Mouse (Mus musculus) hindlimb bud, embryonic 11.5 days (tissue): ENCODE results near the gene Map4.
A peak's percentile ranks its signal among the peaks of the same experiment; 100 is the strongest.
"Not testable (repeated sequence)": the region's sequence is repeated elsewhere in the genome, so short reads cannot be mapped to it uniquely, and the experiment has no call there.

Source experiments
- DNase-seq: peaks from one replicate; pipeline ENCODE4 v3.0.0-alpha.2; 2012; ENCODE audit warnings: low read depth, low spot score; ENCODE audit errors: extremely low spot score

Map4 gene

GRCm38 (mm10) chr9:109917931-109918330, 13.3 kb upstream of the Map4 start:
- DNase-seq, result no peak

DNA sequence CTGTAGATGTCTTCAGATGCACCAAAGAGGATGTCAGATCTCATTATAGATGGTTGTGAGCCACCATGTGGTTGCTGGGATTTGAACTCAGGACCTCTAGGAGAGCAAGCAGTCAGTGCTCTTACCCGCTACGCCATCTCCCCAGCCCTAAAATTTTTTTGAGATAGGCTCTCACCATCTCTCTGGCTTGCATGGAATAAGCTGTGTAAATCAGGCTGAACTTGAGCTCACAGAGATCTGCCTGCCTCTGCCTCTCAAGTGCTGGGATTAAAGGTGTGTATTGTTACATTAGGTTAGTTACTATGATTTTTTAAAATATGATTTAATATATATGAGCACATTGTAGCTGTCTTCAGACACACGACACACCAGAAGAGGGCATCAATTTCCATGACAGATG, 2.1 kb upstream of the Map4 start:
- no peak for DNase-seq

DNA sequence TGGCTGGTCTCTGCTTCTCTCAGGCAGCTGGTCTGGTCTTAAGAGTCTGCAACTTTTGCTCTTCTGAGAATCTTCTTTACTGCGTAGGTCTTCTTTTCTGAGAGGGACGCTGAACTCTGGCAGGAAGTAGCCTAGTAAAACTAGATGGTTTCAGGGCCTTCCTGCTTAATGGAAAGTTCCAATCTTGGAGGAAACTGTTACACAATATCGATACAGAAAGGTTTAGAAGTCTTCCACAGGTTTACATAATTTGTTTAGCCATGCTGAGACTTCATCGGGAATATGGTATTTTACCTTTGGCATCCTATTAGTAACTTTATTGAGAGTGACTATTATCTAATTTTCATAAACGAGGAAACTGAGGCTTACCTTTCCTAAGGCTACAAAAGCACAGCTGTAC, 1.2 kb upstream of the Map4 start:
- DNase-seq, result no peak

GRCm38 (mm10) chr9:109930752-109931151, 508 bp upstream of the Map4 start:
- no peak for DNase-seq

DNA sequence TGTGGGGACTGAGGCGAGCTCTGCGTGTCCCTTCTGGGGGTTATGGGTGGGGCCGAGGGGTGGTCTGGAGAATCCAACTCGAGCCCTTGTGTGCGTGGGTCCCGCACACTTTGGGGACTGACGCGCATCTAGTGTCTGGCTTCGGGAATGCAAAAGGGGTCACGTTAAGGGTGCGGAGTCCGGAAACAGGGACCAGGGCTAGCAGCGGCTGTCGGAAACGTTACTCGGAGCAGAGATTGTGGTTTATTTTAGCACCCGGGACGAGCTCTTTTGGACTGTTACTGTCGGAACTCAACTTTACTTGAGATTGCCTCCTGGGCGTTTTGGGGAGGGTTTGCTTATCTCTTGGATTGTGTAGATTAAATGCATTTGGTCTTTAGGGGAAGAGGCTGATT, 1.1 kb downstream of the Map4 start:
- no peak for DNase-seq

DNA sequence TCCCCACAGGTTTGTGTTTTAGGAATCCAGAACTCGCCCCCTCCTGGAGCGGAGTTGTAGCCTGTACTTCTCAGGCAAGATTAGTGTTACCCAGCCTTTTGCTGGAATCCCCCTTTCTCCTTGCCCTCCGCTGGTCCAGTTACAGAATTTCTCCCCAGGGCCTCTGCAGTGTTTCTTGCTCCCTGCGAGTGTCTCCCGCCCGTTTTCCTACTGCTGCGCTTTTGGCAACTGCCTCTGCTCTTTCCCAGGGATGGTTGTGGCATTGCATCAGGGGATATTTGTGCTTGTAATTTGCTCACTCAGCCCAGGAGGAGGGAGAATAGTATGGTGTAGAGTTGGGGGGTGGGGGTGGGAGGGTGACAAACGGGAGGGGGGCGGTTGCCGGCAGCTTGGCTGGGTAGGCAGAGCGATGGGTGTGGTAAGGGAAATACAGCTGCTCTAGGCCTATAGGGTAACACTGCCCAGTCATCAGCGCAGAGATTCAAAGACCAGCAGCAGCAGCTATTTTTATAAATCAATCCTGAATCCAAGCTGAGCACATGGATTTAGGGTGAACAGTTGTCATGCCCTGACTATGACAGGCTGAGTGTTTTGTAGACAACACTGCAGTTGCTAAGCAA, 1.6 kb downstream of the Map4 start:
- no peak for DNase-seq

GRCm38 (mm10) chr9:109939401-109939800, 8.1 kb downstream of the Map4 start:
- DNase-seq, result no peak

DNA sequence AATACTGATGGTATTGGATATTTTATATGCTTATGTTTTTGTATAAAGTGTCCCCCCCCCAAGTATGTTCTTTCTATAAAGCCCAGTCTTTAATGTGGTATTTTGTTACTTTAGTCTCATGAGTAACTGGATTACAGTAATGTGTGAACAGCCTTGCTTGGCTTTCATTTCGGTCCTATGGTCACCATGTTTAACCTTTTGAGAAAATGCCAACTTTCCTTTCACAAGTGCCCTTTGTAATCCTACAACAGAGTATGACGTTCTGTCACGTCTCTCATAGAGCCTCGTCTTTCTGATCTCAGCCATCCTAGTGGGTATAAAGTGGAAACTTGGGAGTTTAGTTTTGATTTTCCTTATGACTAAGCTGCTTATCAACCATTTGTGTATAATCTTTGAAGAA, 11.5 kb downstream of the Map4 start:
- no peak for DNase-seq

DNA sequence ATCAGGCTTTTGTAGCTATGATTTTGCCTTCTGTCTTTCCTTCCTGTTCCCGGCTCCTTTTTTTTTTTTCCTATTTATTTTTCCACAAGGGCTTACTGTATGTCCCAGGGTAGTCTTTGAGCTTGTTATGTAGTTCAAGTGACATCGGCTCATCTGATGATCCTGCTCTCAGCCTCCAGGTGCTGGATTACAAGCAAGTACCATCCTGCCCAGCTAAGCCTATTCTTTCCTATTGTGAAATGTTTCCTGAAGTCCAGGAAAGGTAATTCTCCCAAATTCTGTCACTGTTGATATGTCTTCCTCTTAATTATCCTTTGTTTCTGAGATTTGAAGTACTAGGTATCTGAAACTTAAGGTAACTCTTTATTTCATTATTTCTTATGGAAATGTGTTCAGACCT, 13.5 kb downstream of the Map4 start:
- no peak for DNase-seq

- DNase-seq, result no peak
These were observed 17.3 kb downstream of the Map4 start for GRCm38 (mm10) chr9:109948546-109948945.

GRCm38 (mm10) chr9:109949801-109950200, 18.5 kb downstream of the Map4 start:
- DNase-seq, result no peak

DNA sequence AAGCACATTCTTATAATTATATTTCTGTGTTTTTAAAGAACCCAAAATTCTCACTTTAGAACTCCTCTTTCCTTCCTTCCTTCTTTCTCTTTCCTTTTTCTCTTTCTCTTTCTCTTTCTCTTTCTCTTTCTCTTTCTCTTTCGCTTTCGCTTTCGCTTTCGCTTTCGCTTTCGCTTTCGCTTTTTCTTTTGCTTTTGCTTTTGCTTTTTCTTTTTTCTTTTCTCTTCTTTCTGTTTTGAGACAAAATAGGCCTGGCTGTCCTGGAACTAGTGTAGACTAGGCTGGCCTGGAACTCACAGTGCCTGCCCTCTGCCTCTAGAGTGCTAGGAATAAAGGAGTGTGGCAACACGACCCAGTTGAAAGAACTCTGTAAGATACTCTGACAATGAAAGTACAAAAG, 22.3 kb downstream of the Map4 start:
- DNase-seq, result no peak

- DNase-seq, result no peak
These were observed 23.4 kb downstream of the Map4 start for GRCm38 (mm10) chr9:109954631-109955030.

DNA sequence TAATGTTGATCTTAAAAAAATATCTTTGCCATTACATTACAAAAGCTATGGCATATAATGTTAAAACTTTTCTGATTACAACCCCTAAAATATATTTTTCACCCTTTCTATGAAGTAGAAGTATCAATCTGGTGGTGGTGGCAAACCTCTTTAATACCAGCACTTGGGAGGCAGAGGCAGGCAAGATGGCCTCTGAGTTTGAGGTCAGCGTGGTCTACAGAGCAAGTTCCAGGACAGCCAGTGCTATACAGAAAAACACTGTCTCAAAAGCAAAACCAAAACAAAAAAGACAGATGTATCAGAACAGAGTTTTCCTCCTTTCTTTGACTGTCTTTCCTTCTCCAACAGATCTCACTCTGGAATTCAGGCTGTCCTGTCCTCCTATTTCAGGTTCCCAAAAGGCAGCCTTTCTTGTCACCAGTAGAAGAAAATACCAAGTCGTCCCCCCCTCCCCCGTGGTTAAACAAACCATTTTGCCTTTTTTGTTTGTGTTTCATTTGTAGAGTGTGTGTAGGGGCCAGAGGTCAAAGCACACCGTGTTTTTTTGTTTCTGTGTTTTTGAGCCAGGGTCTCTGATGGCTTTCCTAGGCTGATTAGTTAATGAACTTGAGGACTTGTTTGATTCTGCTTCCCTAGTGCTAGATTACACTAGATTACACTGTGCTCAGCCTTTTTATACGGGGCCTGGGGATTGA, 28.3 kb downstream of the Map4 start:
- DNase-seq, result no peak

DNA sequence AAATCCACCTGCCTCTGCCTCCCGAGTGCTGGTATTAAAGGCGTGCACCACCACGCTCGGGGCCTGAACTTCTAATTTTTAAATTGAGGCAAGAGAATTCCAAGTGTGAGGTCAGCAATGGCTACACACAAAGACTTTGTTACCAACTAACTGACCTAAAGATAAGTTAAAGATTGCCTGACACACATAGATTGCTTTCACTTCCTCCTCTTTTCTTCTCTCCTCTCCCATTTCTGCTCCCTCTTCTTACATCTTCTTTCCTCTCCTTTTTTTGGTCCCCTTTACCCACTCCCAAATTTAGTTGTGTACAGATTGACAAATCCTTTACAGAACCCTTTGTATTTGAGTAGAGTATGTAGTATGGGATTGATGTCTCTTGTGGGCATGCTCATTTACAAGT, 29.3 kb downstream of the Map4 start:
- no peak for DNase-seq

DNA sequence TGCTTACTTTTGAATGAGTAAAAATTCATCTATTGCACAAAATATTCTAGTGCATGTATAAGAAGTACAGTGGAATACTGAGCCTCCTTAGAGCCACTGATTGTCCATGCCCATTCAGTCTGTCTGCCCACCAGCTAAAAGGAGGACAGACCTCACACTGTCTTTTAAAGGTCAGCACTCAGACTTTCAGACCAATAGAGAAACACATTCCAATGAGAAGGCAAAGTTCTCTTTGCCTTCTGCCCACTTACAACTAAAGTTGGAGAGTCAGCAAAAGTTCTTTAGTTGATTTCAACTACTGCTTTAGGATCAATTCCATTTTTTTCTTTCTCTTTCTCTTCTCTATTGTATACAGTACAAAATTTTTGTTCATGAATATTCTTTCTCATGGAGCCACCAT, 33.5 kb downstream of the Map4 start:
- no peak for DNase-seq

GRCm38 (mm10) chr9:109968351-109969116, 37.3 kb downstream of the Map4 start:
- DNase-seq, result no peak

- DNase-seq, result no peak
These were observed 37.9 kb downstream of the Map4 start for GRCm38 (mm10) chr9:109969181-109969580.

- DNase-seq, result no peak
These were observed 38.6 kb downstream of the Map4 start for GRCm38 (mm10) chr9:109969792-109970336.

DNA sequence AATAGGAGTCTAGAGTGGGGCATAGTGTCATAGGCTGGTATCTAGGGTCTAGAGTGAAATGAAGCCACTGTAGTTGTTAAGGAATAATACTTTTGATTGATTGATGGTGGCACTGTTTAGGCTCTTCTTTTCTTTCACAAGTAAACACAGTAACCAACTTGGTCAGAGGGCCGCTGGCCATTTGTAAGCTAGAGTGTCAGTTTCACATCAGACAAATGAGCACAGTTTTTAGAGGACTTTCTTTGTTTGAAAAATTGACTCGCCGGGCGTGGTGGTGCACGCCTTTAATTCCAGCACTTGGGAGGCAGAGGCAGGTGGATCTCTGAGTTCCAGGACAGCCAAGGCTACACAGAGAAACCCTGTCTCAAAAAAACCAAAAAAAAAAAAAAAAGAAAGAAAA, 40.5 kb downstream of the Map4 start:
- not testable (repeated sequence) for DNase-seq

DNA sequence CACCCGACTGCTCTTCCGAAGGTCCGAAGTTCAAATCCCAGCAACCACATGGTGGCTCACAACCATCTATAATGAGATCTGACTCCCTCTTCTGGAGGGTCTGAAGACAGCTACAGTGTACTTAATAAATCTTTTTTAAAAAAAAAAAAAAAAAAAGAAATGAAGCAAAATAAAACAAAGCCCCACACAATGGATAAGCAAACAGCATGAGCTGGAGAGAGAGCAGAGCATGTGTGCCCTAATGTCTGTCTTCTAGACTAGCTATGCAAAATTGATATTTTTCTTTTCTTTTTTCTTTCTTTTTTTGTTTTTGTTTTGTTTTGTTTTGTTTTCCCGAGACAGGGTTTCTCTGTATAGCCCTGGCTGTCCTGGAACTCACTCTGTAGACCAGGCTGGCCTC, 49.0 kb downstream of the Map4 start:
- DNase-seq, result not testable (repeated sequence)

DNA sequence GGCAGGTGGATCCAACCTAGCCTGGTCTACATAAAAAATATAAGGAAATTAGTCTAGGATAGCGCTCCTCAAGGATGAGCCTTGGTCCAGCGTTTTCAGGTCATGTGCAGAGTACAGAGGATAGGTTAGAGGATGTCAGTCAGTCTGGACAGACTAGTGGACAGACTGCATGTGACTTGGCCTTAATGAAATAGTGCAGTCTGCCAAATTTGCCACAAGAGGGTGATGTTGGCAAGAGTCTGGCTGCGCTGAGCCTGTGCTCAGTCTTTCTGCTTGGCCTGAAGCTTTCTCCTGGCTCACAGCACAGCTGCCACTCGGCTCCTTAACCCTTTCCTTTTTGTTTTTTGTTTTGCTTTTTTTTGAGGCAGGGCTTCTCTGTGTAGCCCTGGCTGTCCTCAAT, 54.2 kb downstream of the Map4 start:
- peak; percentile 20 for DNase-seq
